Mouse (Mus musculus) cortical plate, adult 2 months (tissue): ENCODE data around the gene Col26a1. TPM values are rescaled to one million over a fixed set of nuclear protein-coding genes. Genes with fewer than 3 reads are reported as not detected.

Experiments
- H3K27ac ChIP-seq: fragments of 200-500 bp; 2 replicates; pipeline ENCODE4 v1.5.1; 2012; ENCODE audit warnings: low read length, control low read depth, inconsistent platforms; ENCODE audit not compliant: insufficient read depth
- H3K4me1 ChIP-seq: fragments of 200-500 bp; 2 replicates; pipeline ENCODE4 v1.6.1; 2011; ENCODE audit warnings: low read length; ENCODE audit not compliant: control insufficient read depth, insufficient read depth
- H3K4me3 ChIP-seq: fragments of 200-500 bp; 2 replicates; pipeline ENCODE4 v1.5.1; 2011; ENCODE audit warnings: mild to moderate bottlenecking, low read length, control low read depth; ENCODE audit not compliant: insufficient read depth
- CTCF ChIP-seq: fragments of 200-500 bp; IDR thresholded peaks from 2 replicates; pipeline ENCODE4 v1.5.1; 2011; ENCODE audit warnings: mild to moderate bottlenecking, control low read depth, low read length; ENCODE audit not compliant: insufficient read depth; ENCODE audit errors: extremely low read depth
- POLR2A ChIP-seq: fragments of 200-500 bp; IDR thresholded peaks from 2 replicates; pipeline ENCODE4 v1.6.1; 2011; ENCODE audit warnings: mild to moderate bottlenecking, low read length, control low read depth; ENCODE audit not compliant: insufficient read depth; ENCODE audit errors: extremely low read depth
- polyA plus RNA-seq: library from polyadenylated mRNA; depleted of rRNA; stranded (reverse); fragments of >200 nt; gene quantifications from 2 replicates; pipeline ENCODE4 v1.2.3, GENCODE M21; 2012; rRNA removed

The Col26a1 gene
- polyA plus RNA-seq, 1 experiment, result 22.7 TPM

DNA sequence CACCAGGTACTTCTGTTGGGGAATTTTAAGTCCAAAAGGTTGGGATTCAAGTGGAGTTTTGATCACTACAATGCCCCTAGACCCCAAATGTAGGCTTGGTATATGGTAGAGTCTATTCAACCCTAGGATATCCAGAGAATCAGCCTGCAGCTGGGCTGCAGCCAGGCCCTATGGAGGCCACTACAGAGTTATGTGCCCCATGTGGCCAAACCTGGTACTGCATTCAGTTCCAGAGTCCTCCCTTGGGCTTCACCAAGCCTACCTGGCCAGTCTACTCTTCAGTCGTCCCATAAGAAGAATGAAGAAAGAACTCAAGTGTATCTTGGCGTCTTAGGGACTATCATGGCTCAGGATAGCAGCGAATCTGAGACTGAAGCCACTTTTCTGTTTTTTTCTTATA is 179.3 kb downstream of the Col26a1 start:
- no peak overlapping the region for H3K4me3 ChIP-seq
- H3K4me1 ChIP-seq, result no peaks in the 10 kb centered on the region
- TF ChIP-seq POLR2A (no peak), CTCF (peak; percentile 68)
- no peak overlapping the region for H3K27ac ChIP-seq

DNA sequence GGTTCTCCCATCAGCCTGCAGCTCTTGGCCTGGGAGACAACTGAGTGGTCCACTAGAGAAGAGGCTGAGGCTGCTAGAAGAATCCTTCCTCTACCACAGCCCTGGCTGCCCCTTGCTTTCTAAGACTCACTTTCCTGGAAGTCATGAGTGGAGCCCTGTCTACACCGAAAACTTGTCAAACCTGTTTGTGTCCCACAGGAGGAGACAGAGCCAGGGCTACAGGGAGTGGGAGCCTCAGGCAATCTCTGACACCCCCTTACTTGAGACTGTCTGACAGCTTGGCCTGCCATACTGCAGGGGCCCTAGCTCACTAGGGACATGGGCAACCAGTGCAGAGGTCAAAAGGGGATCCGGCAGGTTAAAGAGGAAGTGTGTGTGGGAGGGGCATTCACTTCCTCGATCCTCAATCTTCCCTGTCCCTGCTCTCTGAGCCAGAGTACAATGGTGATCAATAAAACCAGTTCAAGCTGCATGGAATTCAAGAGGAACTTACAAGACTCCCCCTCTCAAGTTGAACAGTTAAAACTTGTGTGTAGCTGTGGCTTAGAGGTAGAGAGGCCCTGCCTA is 180.8 kb downstream of the Col26a1 start:
- H3K4me3 ChIP-seq, result no peak overlapping the region
- TF ChIP-seq POLR2A (no peak), CTCF (no peak)
- no peaks in the 10 kb centered on the region for H3K4me1 ChIP-seq
- H3K27ac ChIP-seq, result no peak overlapping the region

GRCm38 (mm10) chr5:136697618-136698017 is 185.4 kb downstream of the Col26a1 start:
- H3K27ac ChIP-seq, result no peak overlapping the region
- TF ChIP-seq POLR2A (no peak), CTCF (no peak)
- H3K4me3 ChIP-seq, result no peak overlapping the region
- H3K4me1 ChIP-seq, result no peaks in the 10 kb centered on the region

GRCm38 (mm10) chr5:136696516-136696915 is 186.5 kb downstream of the Col26a1 start:
- TF ChIP-seq POLR2A, result no peak
- TF ChIP-seq CTCF, result no peak
- no peaks in the 10 kb centered on the region for H3K4me1 ChIP-seq
- no peak overlapping the region for H3K27ac ChIP-seq
- H3K4me3 ChIP-seq, result no peak overlapping the region

GRCm38 (mm10) chr5:136694976-136695375 is 188.0 kb downstream of the Col26a1 start:
- no peak overlapping the region for H3K4me3 ChIP-seq
- H3K27ac ChIP-seq, result no peak overlapping the region
- no peak for TF ChIP-seq CTCF
- no peak for TF ChIP-seq POLR2A
- H3K4me1 ChIP-seq, result no peaks in the 10 kb centered on the region

DNA sequence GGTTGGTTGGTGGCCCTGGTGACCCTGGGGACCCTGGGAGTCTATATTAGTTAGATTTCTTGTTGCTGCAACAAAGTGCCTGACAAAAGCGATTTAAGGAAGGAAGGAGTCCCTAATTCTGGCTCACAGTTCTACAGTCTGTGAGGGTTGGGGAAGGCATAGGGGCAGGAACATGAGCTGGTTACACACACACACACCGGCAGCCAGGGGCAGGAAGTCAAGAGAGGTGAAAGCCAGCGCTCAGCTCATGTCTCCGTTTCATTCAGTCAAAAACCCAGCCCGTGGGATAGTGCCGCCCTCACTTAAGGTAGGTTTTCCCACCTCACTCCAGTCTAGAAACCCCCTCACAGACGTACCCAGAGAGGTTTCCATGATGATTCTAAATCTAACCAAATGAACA is 189.6 kb downstream of the Col26a1 start:
- H3K27ac ChIP-seq, result no peak overlapping the region
- TF ChIP-seq CTCF, result no peak
- TF ChIP-seq POLR2A, result no peak
- H3K4me3 ChIP-seq, result no peak overlapping the region
- H3K4me1 ChIP-seq, result no peaks in the 10 kb centered on the region

- H3K4me1 ChIP-seq, result no peaks in the 10 kb centered on the region
- H3K4me3 ChIP-seq, result no peak within 1 kb of the TSS
- H3K27ac ChIP-seq, result no peak within 1 kb of the TSS
- TF ChIP-seq POLR2A (no peak), CTCF (no peak)
Observed at GRCm38 (mm10) chr5:136692784-136693183, 190.2 kb downstream of the Col26a1 start, which contains the start of gene Myl10. Myl10 (plus strand) TSS chr5:136693146.

Other genes with a start within 250 kb of the Col26a1 start
- not detected in 2 replicates for gene Myl10, start 190.1 kb downstream of the Col26a1 start, polyA plus RNA-seq
- 79.9 and 82.6 TPM in 2 replicates for gene Ift22, start 24.9 kb upstream of the Col26a1 start, polyA plus RNA-seq
- 416 and 433 TPM in 2 replicates for gene Fis1, start 70.1 kb upstream of the Col26a1 start, polyA plus RNA-seq
- 0.21 and 0.33 TPM in 2 replicates for gene Cldn15, start 83.4 kb upstream of the Col26a1 start, polyA plus RNA-seq
- 34.5 and 36.6 TPM in 2 replicates for gene Plod3, start 103.8 kb upstream of the Col26a1 start, polyA plus RNA-seq
- 94.7 and 96.2 TPM in 2 replicates for gene Znhit1, start 104.8 kb upstream of the Col26a1 start, polyA plus RNA-seq
- gene Vgf, start 143.2 kb upstream of the Col26a1 start, polyA plus RNA-seq, result 158 and 168 TPM in 2 replicates
- 311 and 334 TPM in 2 replicates for gene Ap1s1, start 162.9 kb upstream of the Col26a1 start, polyA plus RNA-seq
- gene Serpine1, start 189.1 kb upstream of the Col26a1 start, polyA plus RNA-seq, result 0.49 and 0.54 TPM in 2 replicates
- gene Trim56, start 233.0 kb upstream of the Col26a1 start, polyA plus RNA-seq, result 1.8 and 1.9 TPM in 2 replicates